Mouse (Mus musculus): ENCODE results near the gene Mvb12b.

DNA sequence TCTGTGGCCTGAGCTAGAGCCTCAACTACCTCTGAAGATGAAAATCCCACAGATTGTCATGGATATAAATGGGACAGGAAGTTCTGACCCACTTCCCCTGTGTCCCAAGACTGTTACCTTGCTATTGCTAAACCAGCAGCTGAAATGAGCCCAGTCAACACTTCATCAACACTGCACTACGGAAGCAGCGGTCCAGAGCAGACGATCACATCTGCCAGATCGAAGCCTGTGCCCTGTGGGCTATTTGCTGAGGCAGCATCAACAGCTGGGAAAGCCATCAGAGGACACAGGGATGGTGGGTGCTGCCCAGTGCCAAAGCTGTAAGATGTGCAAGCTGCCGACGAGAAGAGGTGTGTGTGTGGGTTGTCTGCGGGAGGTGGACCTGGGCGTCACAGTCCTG lies 86.4 kb downstream of the Mvb12b start:
- no peak for TF ChIP-seq GATA1 (IDR thresholded peaks at IDR 0.05; ENCODE audit: borderline replicate concordance, low read length)
- no peak for TF ChIP-seq FLI1 (IDR thresholded peaks at IDR 0.05; ENCODE audit: low read length)

Data from megakaryocyte, embryonic 14.5 days (primary cell).